Comparison of ENCODE assay signal across 9 mouse cellular contexts in the genomic region with DNA sequence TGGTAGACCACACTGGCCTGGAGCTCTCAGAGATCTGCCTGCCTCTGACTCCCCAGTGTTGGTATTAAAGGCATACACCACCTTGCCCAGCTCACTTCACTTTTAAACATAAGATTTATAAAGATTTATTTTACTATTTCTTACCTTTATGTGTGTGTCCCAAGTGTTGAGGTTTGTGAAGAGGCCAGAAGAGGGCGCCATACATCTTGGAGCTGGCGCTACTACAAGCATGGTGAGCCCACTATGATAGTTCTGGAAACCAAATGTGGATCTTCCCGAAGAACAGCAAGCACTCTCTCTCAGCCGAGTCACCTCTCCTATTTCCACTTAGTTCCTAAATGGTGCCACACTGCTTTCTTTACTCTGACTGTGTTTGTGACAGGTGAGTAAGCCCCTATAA. TPM values are rescaled to one million over a fixed set of nuclear protein-coding genes. Genes with fewer than 3 reads are reported as not detected.
DNase-seq lines count a peak whose midpoint lies in the region; ATAC-seq and TF ChIP-seq lines count a peak whose summit lies in the region.
"Had no signal": no experiment of that assay in that cellular context is flagged by ENCODE, and none has a peak within 500 bp of the region (broad histone marks: within the 10 kb centered on the region; RNA-seq: fewer than 3 reads in every experiment).

No protein-coding gene starts in this region.

- peak; percentile 23 for TF ChIP-seq RAD21 in CH12.LX (IDR thresholded peaks at IDR 0.05; ENCODE audit: low read depth, low read length)

- ATAC-seq in liver, embryonic 14.5 days (ENCODE audit: insufficient read depth): no peak
- no peak for ATAC-seq in cerebellum, adult (ENCODE audit: insufficient number of reproducible peaks, low FRiP score, low TSS enrichment)
- ATAC-seq in forebrain, embryonic 11.5 days (replicated peaks; ENCODE audit: low FRiP score): no peak

- H3K9me3 ChIP-seq in CH12.LX (replicated peaks; ENCODE audit: low read length): no peaks in the 10 kb centered on the region
- no peaks in the 10 kb centered on the region for H3K9me3 ChIP-seq in liver, embryonic 14.5 days (ENCODE audit: control insufficient read depth, low read length)
- H3K9me3 ChIP-seq in forebrain, embryonic 11.5 days (ENCODE audit: control insufficient read depth, low read length): no peaks in the 10 kb centered on the region
- H3K9me3 ChIP-seq: liver, embryonic 13.5 days had no signal

- peak; percentile 36 for TF ChIP-seq CTCF in left cerebral cortex, adult 2 months (IDR thresholded peaks at IDR 0.05)
- TF ChIP-seq CTCF in CH12.LX (conservative IDR thresholded peaks at IDR 0.05 in 1 of 2, IDR thresholded peaks at IDR 0.05 in 1 of 2; ENCODE audit: low read depth in 2 of 2, low read length in 2 of 2): peak; percentile 27 to 58; a peak in 3 of 4 replicates
- peak; percentile 72 for TF ChIP-seq CTCF in liver, embryonic 14.5 days (IDR thresholded peaks at IDR 0.05; ENCODE audit: low read depth)

- H3K27me3 ChIP-seq in CH12.LX (replicated peaks): peaks cover 4% of the 10 kb centered on the region
- peaks cover 3% of the 10 kb centered on the region; the same call in 1 of the 2 replicates for H3K27me3 ChIP-seq in liver, embryonic 14.5 days (ENCODE audit: control insufficient read depth, insufficient read depth, low read length)
- peaks cover 11% of the 10 kb centered on the region; the same call in 1 of the 2 replicates for H3K27me3 ChIP-seq in forebrain, embryonic 11.5 days (ENCODE audit: control insufficient read depth, insufficient read depth, low read length)

- peak; percentile 32 to 38 for DNase-seq in adrenal gland, postnatal 36 days
- DNase-seq in adrenal gland, postnatal 25 days: no peak
- no peak for DNase-seq in left cerebral cortex, adult 2 months (ENCODE audit: extremely low spot score in 1 of 2, low spot score in 2 of 2)
- DNase-seq in left cerebral cortex, postnatal 4 days: no peak
- peak; percentile 17 for DNase-seq in CH12.LX (ENCODE audit: extremely low read depth)
- DNase-seq in liver, embryonic 14.5 days (ENCODE audit: low read depth in 3 of 3, low spot score in 3 of 3): peak in 1 of 3 experiments; percentile 20
- no peak for DNase-seq in forebrain, embryonic 11.5 days (ENCODE audit: low spot score)
- DNase-seq: liver, embryonic 13.5 days had no signal

- no peak overlapping the region for H3K4me2 ChIP-seq in CH12.LX (ENCODE audit: insufficient read depth, low read depth, poor library complexity, severe bottlenecking)
- no peak overlapping the region for H3K4me2 ChIP-seq in liver, embryonic 14.5 days (ENCODE audit: low read depth)
- no peak overlapping the region for H3K4me2 ChIP-seq in forebrain, embryonic 11.5 days (ENCODE audit: low read depth, low read length, severe bottlenecking)
- H3K4me2 ChIP-seq: liver, embryonic 13.5 days had no signal

- peaks cover 0 to 8% of the 10 kb centered on the region in 2 experiments; a peak in 2 of 4 replicates for H3K4me1 ChIP-seq in CH12.LX (ENCODE audit: control insufficient read depth in 1 of 2, insufficient read depth in 2 of 2)
- H3K4me1 ChIP-seq in liver, embryonic 14.5 days (replicated peaks; ENCODE audit: control insufficient read depth in 2 of 2, insufficient read depth in 2 of 2, low read length in 1 of 2): peaks cover 0 to 4% of the 10 kb centered on the region in 2 experiments; a peak in 3 of 4 replicates
- peaks cover 3% of the 10 kb centered on the region for H3K4me1 ChIP-seq in forebrain, embryonic 11.5 days (replicated peaks; ENCODE audit: control insufficient read depth, insufficient read depth, low read length)

- H3K4me3 ChIP-seq in left cerebral cortex, adult 2 months: no peak overlapping the region
- no peak overlapping the region for H3K4me3 ChIP-seq in CH12.LX (replicated peaks in 1 of 3; ENCODE audit: low read depth in 2 of 3, low read length in 2 of 3, poor library complexity in 1 of 3)
- H3K4me3 ChIP-seq in liver, embryonic 14.5 days (ENCODE audit: insufficient read depth in 1 of 2, low read depth in 2 of 2, low read length in 2 of 2): no peak overlapping the region
- no peak overlapping the region for H3K4me3 ChIP-seq in forebrain, embryonic 11.5 days (ENCODE audit: low read depth, low read length)
- H3K4me3 ChIP-seq: liver, embryonic 13.5 days had no signal

- no peak for TF ChIP-seq POLR2A in CH12.LX (IDR thresholded peaks at IDR 0.05; ENCODE audit: low read depth, low read length)

- 22% methylated on average over 4 of the region's 4 CpGs for WGBS in liver, embryonic 14.5 days (ENCODE audit: insufficient replicate concordance)
- WGBS in forebrain, embryonic 11.5 days: 38% methylated on average over 4 of the region's 4 CpGs

- TF ChIP-seq EP300 in CH12.LX (IDR thresholded peaks at IDR 0.05; ENCODE audit: low read length): no peak
- no peak for TF ChIP-seq EP300 in liver, embryonic 14.5 days (IDR thresholded peaks at IDR 0.05; ENCODE audit: low read depth)

- H3K79me2 ChIP-seq in CH12.LX (replicated peaks; ENCODE audit: control insufficient read depth, extremely low read depth, insufficient read depth, poor library complexity, severe bottlenecking): no peaks in the 10 kb centered on the region

- dilution Hi-C loops in CH12.LX (cut with MboI; ENCODE audit: extremely low pct_ligation_motif_present, extremely low pct_unique_long_range_greater_than_20kb, low sequenced_read_pairs): loop anchor here (25.0 kb wide), 1 partner anchor 150 kb away; no protein-coding TSS in a partner anchor

- H3K9ac ChIP-seq in CH12.LX (ENCODE audit: insufficient read depth, low read depth): no peak overlapping the region
- H3K9ac ChIP-seq in liver, embryonic 14.5 days (replicated peaks): no peak overlapping the region
- H3K9ac ChIP-seq in forebrain, embryonic 11.5 days (ENCODE audit: low read length): no peak overlapping the region
- H3K9ac ChIP-seq: liver, embryonic 13.5 days had no signal

- intact Hi-C loops in left cerebral cortex, adult 2 months (cut with DNase I): no loop called here
- intact Hi-C loops in left cerebral cortex, postnatal 4 days (cut with DNase I): no loop called here

- H3K36me3 ChIP-seq in CH12.LX (replicated peaks in 1 of 2; ENCODE audit: control insufficient read depth in 1 of 2, insufficient read depth in 1 of 2, low read length in 1 of 2): no peaks in the 10 kb centered on the region
- H3K36me3 ChIP-seq in liver, embryonic 14.5 days (replicated peaks; ENCODE audit: control insufficient read depth, insufficient read depth, low read depth): no peaks in the 10 kb centered on the region
- no peaks in the 10 kb centered on the region for H3K36me3 ChIP-seq in forebrain, embryonic 11.5 days (ENCODE audit: control insufficient read depth, insufficient read depth, low read length)
- H3K36me3 ChIP-seq: liver, embryonic 13.5 days had no signal

- in situ Hi-C loops in CH12.LX (cut with MboI; ENCODE audit: low pct_ligation_motif_present, low pct_unique_long_range_greater_than_20kb, low sequenced_read_pairs): no loop called here

- H3K27ac ChIP-seq in left cerebral cortex, adult 2 months: no peak overlapping the region
- no peak overlapping the region for H3K27ac ChIP-seq in CH12.LX (ENCODE audit: insufficient read depth, low read depth)
- no peak overlapping the region for H3K27ac ChIP-seq in liver, embryonic 14.5 days
- H3K27ac ChIP-seq in forebrain, embryonic 11.5 days (ENCODE audit: low read depth, low read length): no peak overlapping the region
- H3K27ac ChIP-seq: liver, embryonic 13.5 days had no signal

TF ChIP-seq in CH12.LX, 34 proteins besides CTCF, POLR2A, EP300 and RAD21:
- TF ChIP-seq BHLHE40 (IDR thresholded peaks at IDR 0.05; ENCODE audit: low read depth, low read length): no peak
- peak; percentile 25 for TF ChIP-seq SMC3 (IDR thresholded peaks at IDR 0.05; ENCODE audit: low read depth, low read length)

RNA-seq across cellular contexts. Expression of a gene that starts 12.3 kb away (rescaled TPM):
- total RNA-seq in adrenal gland, postnatal 36 days (2021): not detected
- not detected in 2 replicates for total RNA-seq in adrenal gland, postnatal 25 days (2021)
- not detected for total RNA-seq in left cerebral cortex, adult 2 months (2021)
- total RNA-seq in left cerebral cortex, postnatal 4 days (2021): not detected
- not detected in 2 replicates for total RNA-seq in CH12.LX (2012; rRNA removed)
- not detected in 2 replicates for total RNA-seq in CH12.LX (2014; rRNA removed)
- not detected in 2 replicates for polyA plus RNA-seq in CH12.LX (2012; ENCODE audit: insufficient read length, low read depth)
- not detected in 2 replicates for polyA plus RNA-seq in liver, embryonic 14.5 days (2012; rRNA removed)
- polyA plus RNA-seq in liver, embryonic 14.5 days (2014; fragmentation: Nextera tagmentation; extraction: Ambion mirVana): not detected in 2 replicates
- polyA plus RNA-seq in forebrain, embryonic 11.5 days (2014; fragmentation: Nextera tagmentation; extraction: Ambion mirVana): 0.12 and 0.84 TPM in 2 replicates
- polyA plus RNA-seq: liver, embryonic 13.5 days had no signal

RNA-seq across cellular contexts. Expression of a gene that starts 23.7 kb away (rescaled TPM):
- 1 to 10 TPM in 1 of 2 experiments, under 1 TPM in 1; 0.46 to 1.1 TPM for total RNA-seq in adrenal gland, postnatal 36 days (2021)
- total RNA-seq in adrenal gland, postnatal 25 days (2021): 0.73 and 1.4 TPM in 2 replicates
- 1 to 10 TPM; 2.5 to 2.6 TPM for total RNA-seq in left cerebral cortex, adult 2 months (2021)
- 1 to 10 TPM; 1.5 to 1.7 TPM for total RNA-seq in left cerebral cortex, postnatal 4 days (2021)
- total RNA-seq in CH12.LX (2012; rRNA removed) (0.04 and 0.08 TPM in 2 replicates), CH12.LX (2014; rRNA removed) (0.04 TPM in 1 of 2 replicates, not detected in the other)
- polyA plus RNA-seq in CH12.LX (2012; ENCODE audit: insufficient read length, low read depth): not detected in 2 replicates
- polyA plus RNA-seq in liver, embryonic 14.5 days (2012; rRNA removed): 0.03 and 0.07 TPM in 2 replicates
- polyA plus RNA-seq in liver, embryonic 14.5 days (2014; fragmentation: Nextera tagmentation; extraction: Ambion mirVana): 0.04 and 0.05 TPM in 2 replicates
- polyA plus RNA-seq in forebrain, embryonic 11.5 days (2014; fragmentation: Nextera tagmentation; extraction: Ambion mirVana): not detected in 2 replicates

Comparison
In these comparisons a context has a peak if more than half of its experiments do, and no peak if none do; other contexts are left out.
1. DNase-seq: peak in adrenal gland, postnatal 36 days (2 of 2) and CH12.LX (single experiment); none in adrenal gland, postnatal 25 days (single experiment), left cerebral cortex, adult 2 months (0 of 2), left cerebral cortex, postnatal 4 days (single experiment) and forebrain, embryonic 11.5 days (single experiment).
2. Peak in every context shown above with its lines, with median percentiles within 50 percentile points of each other: CTCF ChIP-seq.